Mouse (Mus musculus): ENCODE data around the gene Gnaz.
"Not testable (repeated sequence)": the region's sequence is repeated elsewhere in the genome, so short reads cannot be mapped to it uniquely, and the experiment has no call there.

Gnaz gene

GRCm38 (mm10) chr10:75031345-75032114 lies 64.6 kb downstream of the Gnaz start:
- no peak for DNase-seq

DNA sequence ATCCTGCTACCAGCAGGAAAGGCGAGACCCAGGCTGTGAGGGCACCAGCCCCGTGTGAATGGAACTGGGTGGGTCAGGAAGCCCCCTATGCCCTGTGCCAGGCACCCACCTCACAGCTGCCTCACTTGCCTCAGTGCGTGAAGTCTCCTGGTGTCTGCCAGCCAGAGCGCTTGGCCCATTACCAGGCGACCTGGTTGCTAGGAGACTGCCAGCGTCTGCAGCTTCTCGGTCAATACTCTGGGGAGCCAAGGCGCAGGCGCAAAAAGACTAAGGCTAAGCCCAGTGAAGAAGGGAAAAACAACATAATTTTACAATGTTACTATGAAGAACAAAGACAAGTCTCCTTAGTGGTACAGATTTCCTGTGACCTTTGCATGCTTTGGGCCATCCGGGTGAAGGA lies 65.4 kb downstream of the Gnaz start, which contains the start of gene Rsph14:
Gene Rsph14 (minus strand): TSS at position 192 of the 400 bp plus-strand sequence.
- peak; percentile 86 for DNase-seq

GRCm38 (mm10) chr10:75036883-75037379 lies 70.0 kb downstream of the Gnaz start, which contains the start of gene Rab36:
TSS of gene Rab36 (plus strand) at chr10:75037058.
- peak; percentile 95 for DNase-seq

GRCm38 (mm10) chr10:75042060-75042459 lies 75.1 kb downstream of the Gnaz start:
- not testable (repeated sequence) for DNase-seq

DNA sequence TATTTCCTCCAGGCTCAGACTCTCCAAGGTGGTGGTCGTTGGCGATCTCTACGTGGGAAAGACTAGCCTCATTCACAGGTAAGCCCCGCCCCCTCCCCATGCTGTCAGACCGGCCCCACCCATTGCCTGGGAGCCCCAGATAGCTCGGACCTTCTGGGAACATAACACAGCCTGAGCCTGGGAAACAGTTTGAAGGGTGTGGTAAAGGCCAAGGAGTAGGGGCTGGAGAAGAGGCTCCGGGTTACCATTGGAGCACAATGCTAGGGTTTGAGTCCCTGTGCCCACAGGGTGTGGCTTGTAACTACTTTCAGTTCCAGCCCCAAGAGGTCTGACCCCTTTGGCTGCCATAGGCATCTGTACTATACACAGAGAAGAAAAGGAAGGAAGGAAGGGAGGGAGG lies 77.5 kb downstream of the Gnaz start:
- DNase-seq, result no peak

- no peak for DNase-seq
Observed at GRCm38 (mm10) chr10:75045831-75046230, 78.9 kb downstream of the Gnaz start.

DNA sequence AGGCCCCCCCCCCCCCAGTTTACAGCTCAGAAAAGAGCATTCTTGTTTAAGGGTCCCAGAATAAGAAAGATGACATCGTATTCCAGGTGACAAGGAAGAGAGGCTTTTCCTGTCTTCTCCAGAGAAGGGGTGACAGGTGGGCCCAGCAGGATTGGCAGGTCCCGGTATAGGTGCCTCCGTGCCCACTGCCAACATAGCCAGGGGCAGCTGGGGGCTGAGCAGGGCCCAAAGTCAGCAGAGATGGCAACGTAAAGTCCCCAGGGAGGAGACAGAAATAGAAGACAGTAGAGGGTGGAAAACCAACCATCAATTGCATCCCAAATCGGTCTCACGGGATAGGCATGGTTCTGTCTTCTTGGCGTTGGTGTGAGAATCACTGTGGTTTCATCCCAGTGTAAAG lies 81.7 kb downstream of the Gnaz start:
- DNase-seq, result no peak

- no peak for DNase-seq
Observed at GRCm38 (mm10) chr10:75051364-75052074, 84.5 kb downstream of the Gnaz start.

DNA sequence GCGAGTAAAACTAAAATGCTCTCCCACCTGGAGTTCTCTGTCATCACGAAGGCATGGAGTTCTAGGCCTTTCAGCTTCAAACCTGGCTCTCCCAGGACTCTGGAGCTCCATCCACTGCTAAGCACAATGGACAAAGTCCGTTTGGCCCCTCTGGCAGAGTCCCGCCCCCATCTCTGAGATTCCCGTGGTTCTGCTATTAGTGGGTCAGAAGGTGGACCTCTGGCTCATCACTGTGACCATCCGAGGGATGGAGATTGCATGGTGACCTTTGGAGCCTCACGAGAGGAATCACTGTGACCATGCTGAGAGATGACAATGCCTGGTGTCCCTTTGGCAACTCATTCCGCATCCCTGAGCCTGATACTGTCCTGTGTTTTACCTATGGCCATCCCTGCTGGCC lies 85.9 kb downstream of the Gnaz start:
- no peak for DNase-seq

DNA sequence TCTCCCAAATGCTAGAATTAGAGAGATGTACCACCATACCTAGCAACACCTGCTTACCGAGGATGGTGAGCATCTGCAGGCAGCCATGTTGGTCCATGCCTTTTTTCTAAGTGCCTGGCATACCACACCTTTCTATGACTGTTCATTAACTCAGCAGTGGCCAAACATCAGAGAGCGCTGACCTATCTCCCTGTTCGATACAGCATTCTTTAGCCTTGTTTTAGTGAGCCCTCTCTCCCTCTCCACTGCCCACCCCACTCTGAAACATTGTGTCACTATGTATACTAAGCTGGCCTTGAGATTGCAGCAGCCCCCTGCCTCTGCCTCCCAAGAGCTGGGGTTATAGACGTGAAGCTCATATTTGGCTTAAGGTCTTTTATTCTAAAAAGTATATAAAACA lies 86.7 kb downstream of the Gnaz start:
- DNase-seq, result no peak

GRCm38 (mm10) chr10:75054125-75054524 lies 87.1 kb downstream of the Gnaz start:
- no peak for DNase-seq

GRCm38 (mm10) chr10:75055672-75056071 lies 88.7 kb downstream of the Gnaz start:
- DNase-seq, result no peak

DNA sequence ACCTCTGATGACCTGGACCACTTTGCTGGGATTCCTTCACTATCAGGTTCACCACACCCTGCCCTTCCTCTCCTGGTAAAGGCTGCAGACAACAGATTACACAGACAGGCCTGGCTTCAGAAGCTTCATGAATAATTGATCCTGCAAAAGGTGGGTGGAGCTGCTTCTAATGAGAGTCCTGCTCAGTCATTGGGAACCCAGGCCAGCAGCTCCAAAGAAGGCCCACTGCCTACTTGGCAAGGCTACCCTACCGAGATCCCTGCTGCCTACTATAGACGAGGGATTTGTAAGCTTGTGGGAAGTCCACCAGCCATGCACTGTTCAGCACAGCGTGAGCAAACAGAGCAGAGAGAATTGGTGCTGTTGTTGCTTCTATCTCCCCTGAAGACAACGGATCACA lies 89.3 kb downstream of the Gnaz start:
- DNase-seq, result peak; percentile 69

GRCm38 (mm10) chr10:75058336-75058735 lies 91.4 kb downstream of the Gnaz start:
- DNase-seq, result no peak

DNA sequence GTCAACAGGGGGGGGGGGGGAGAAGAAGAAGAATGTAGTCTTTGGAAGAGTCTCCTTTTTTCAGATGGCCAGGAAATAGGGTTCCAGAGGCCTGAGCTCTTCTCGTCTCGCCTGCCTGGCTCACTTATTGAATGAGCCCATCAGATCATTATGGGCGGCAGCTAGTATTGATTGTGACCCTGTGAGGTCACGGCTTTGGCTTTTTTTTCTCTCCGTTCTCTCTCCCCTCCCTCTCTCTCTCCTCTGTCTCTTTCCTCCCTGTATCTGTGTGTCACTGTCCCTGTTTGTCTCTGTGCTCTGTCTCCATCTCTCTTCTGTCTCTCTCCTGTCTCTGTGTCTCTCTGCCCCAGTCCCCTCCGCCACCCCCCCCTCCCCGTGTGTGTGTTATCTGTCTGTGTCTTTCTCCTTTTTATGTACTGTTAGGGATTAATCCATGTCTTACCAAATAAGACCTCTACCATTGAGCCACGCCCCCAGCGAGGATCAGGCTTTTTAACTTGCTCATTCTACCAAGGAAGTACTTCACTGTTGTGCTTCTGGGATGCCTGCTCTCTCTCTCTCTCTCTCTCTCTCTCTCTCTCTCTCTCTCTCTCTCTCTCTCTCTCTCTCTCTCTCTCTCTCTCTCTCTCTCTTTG lies 91.9 kb downstream of the Gnaz start:
- DNase-seq, result no peak

GRCm38 (mm10) chr10:75059396-75059795 lies 92.4 kb downstream of the Gnaz start:
- peak; percentile 74 for DNase-seq

DNA sequence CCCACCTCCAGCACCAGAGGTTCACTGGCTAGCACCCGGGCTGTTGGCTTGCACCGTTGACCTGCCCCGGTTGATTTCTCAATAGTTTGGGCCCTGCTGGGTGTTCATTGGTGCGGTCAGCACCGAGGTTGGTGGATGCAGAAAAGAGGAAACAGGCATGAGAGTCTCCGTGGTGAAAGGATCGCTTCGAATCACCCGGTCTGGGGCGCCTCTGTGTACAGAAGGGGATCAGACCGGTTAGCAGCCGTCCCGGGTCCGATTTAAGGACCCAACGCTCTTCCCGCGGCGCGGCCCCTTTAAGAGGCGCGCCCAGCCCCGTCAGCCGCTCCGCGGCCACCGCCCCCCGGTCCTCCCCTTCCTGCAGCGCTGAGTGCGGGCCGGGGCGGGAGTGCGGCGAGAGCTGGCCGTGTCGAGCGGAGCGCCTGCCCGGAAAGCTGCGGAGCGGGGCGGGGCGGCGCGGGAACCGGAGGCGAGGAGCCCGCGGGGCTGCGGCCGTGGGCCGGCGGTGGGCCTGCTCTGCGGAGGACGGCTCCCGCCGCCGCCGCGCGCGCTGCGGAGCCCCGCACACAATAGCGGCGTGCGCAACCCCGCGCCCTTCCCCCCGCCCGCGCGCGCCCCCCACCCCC lies 93.4 kb downstream of the Gnaz start, which contains the start of gene Bcr:
Gene Bcr (plus strand): TSS at position 376 of the 626 bp plus-strand sequence.
- DNase-seq, result peak; percentile 69

- no peak for DNase-seq
Observed at GRCm38 (mm10) chr10:75060843-75061235, 93.9 kb downstream of the Gnaz start.

DNA sequence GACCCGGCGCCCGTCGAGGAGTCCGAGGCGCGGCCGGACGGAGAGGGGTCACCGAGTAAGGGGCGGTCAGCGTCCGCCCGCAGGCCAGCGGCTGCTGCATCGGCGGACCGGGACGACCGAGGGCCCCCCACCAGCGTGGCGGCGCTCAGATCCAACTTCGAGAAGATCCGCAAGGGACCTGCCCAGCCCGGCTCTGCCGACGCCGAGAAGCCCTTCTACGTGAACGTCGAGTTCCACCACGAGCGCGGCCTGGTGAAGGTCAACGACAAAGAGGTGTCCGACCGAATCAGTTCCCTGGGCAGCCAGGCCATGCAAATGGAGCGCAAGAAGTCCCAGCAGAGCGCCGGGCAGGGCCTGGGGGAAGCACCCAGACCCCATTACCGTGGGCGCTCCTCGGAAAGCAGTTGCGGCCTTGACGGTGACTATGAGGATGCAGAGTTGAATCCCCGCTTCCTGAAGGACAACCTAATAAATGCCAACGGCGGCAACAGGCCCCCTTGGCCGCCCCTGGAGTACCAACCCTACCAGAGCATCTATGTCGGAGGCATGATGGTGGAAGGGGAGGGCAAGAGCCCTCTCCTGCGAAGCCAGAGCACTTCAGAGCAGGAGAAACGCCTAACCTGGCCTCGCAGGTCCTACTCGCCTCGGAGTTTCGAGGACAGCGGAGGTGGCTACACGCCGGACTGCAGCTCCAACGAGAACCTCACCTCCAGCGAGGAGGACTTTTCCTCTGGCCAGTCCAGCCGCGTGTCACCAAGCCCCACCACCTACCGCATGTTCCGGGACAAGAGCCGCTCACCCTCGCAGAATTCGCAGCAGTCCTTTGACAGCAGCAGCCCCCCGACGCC lies 94.6 kb downstream of the Gnaz start:
- DNase-seq, result no peak

GRCm38 (mm10) chr10:75062189-75062561 lies 95.2 kb downstream of the Gnaz start:
- no peak for DNase-seq

DNA sequence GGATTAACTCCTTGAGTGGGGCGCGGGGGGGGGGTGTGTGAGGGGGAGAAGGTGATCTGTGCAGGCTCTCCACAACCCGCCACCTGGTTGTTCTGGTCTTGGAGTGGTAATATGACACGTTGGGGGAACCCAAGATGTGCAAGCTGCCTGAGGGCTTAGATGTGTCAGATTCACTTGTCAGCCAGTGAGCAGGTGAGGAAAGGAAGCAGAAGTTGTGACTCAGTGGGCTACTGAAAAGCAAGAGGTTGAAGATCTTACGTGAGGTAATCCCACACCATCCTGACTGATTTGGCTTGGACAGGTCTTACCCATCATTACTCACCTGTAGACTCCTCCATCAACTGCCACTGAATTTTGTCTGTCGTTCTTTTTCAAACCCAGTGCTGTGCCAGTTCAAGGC lies 95.6 kb downstream of the Gnaz start:
- DNase-seq, result no peak
